Mouse (Mus musculus) embryonic facial prominence, embryonic 12.5 days (tissue): ENCODE measurements around the gene Def6. TPM values are rescaled to one million over a fixed set of nuclear protein-coding genes. Genes with fewer than 3 reads are reported as not detected.

Source experiments
- ATAC-seq: fragments of 200-750 bp; cut with Nextera tagmentation; 2 replicates; pipeline ENCODE4 v1.8.0; 2017; ENCODE audit not compliant: insufficient number of reproducible peaks, insufficient read depth, low FRiP score, low TSS enrichment
- H3K27ac ChIP-seq: fragments of 300-500 bp; sonication (generic); 2 replicates; pipeline ENCODE4 v1.5.1; 2016; ENCODE audit warnings: mild to moderate bottlenecking
- H3K27me3 ChIP-seq: fragments of 300-500 bp; sonication (generic); 2 replicates; pipeline ENCODE4 v1.6.1; 2016; ENCODE audit warnings: mild to moderate bottlenecking, moderate library complexity
- H3K36me3 ChIP-seq: fragments of 300-500 bp; sonication (generic); 2 replicates; pipeline ENCODE4 v1.6.1; 2016; ENCODE audit warnings: mild to moderate bottlenecking
- H3K4me1 ChIP-seq: fragments of 300-500 bp; sonication (generic); 2 replicates; pipeline ENCODE4 v1.6.1; 2016
- H3K4me2 ChIP-seq: fragments of 300-500 bp; sonication (generic); replicated peaks from 2 replicates; pipeline ENCODE4 v1.6.1; 2016; ENCODE audit warnings: mild to moderate bottlenecking, moderate library complexity
- H3K4me3 ChIP-seq: fragments of 300-500 bp; sonication (generic); 2 replicates; pipeline ENCODE4 v1.5.1; 2016; ENCODE audit warnings: mild to moderate bottlenecking
- H3K9ac ChIP-seq: fragments of 300-500 bp; sonication (generic); 2 replicates; pipeline ENCODE4 v1.6.1; 2016; ENCODE audit warnings: mild to moderate bottlenecking, moderate library complexity
- H3K9me3 ChIP-seq: fragments of 300-500 bp; sonication (generic); 2 replicates; pipeline ENCODE4 v1.6.1; 2016; ENCODE audit warnings: mild to moderate bottlenecking, moderate library complexity
- WGBS: fragments of 180-500 bp; shearing (Covaris S2); methylation state at CpG from one replicate; pipeline ENCODE4 v1.1.7; 2016; 5-methylcytosine and 5-hydroxymethylcytosine counted together
- polyA plus RNA-seq: library from polyadenylated mRNA; unstranded; fragments of >200 nt; fragmentation: Nextera tagmentation; extraction: Ambion mirVana; gene quantifications from 2 replicates; pipeline ENCODE4 v1.2.1, GENCODE M21; 2016

Def6 gene
- polyA plus RNA-seq, 1 experiment from 2014 or later = 9.2 TPM

- H3K4me3 ChIP-seq = no peak overlapping the region
- no peaks in the 10 kb centered on the region for H3K9me3 ChIP-seq
- H3K4me2 ChIP-seq = no peak overlapping the region
- no peak overlapping the region for H3K9ac ChIP-seq
- H3K27me3 ChIP-seq = no peaks in the 10 kb centered on the region
- whole genome bisulfite sequencing = 72% methylated on average over 7 of the region's 7 CpGs
- ATAC-seq = no peak
- H3K27ac ChIP-seq = peak overlapping the region; percentile 3; the same call in 1 of the 2 replicates
- H3K4me1 ChIP-seq = peaks cover 22% of the 10 kb centered on the region; the same call in 1 of the 2 replicates
- H3K36me3 ChIP-seq = peaks cover 19% of the 10 kb centered on the region
Observed at GRCm38 (mm10) chr17:28184971-28185638, 22.5 kb upstream of the Def6 start.

GRCm38 (mm10) chr17:28188313-28188712, 19.3 kb upstream of the Def6 start:
- WGBS = 88% methylated on average over 5 of the region's 5 CpGs
- no peak overlapping the region for H3K4me3 ChIP-seq
- no peak for ATAC-seq
- H3K9me3 ChIP-seq = no peaks in the 10 kb centered on the region
- no peak overlapping the region for H3K27ac ChIP-seq
- H3K4me2 ChIP-seq = no peak overlapping the region
- H3K27me3 ChIP-seq = no peaks in the 10 kb centered on the region
- H3K36me3 ChIP-seq = peaks cover 44% of the 10 kb centered on the region
- no peak overlapping the region for H3K9ac ChIP-seq
- H3K4me1 ChIP-seq = 0 out of 2 replicates have a peak, but pooled peaks cover 5% of the 10 kb centered on the region

- 74% methylated on average over 1 of the region's 1 CpGs for WGBS
- no peak overlapping the region for H3K27ac ChIP-seq
- H3K4me1 ChIP-seq = no peaks in the 10 kb centered on the region
- H3K9me3 ChIP-seq = no peaks in the 10 kb centered on the region
- no peak overlapping the region for H3K4me2 ChIP-seq
- ATAC-seq = no peak
- H3K9ac ChIP-seq = no peak overlapping the region
- peaks cover 67% of the 10 kb centered on the region for H3K36me3 ChIP-seq
- no peaks in the 10 kb centered on the region for H3K27me3 ChIP-seq
- no peak overlapping the region for H3K4me3 ChIP-seq
Observed at GRCm38 (mm10) chr17:28192754-28193153, 14.8 kb upstream of the Def6 start.

- Histone ChIP-seq H3K27me3 (no peaks in the 10 kb centered on the region), H3K4me1 (no peaks in the 10 kb centered on the region), H3K4me3 (no peak overlapping the region), H3K4me2 (no peak overlapping the region), H3K9me3 (no peaks in the 10 kb centered on the region), H3K9ac (no peak overlapping the region), H3K36me3 (peaks cover 71% of the 10 kb centered on the region), H3K27ac (no peak overlapping the region)
- no peak for ATAC-seq
- 87% methylated on average over 3 of the region's 3 CpGs for WGBS
Observed at GRCm38 (mm10) chr17:28193559-28193958, 14.0 kb upstream of the Def6 start.

- no peak for ATAC-seq
- Histone ChIP-seq H3K27me3 (no peaks in the 10 kb centered on the region), H3K4me3 (no peak overlapping the region), H3K4me2 (no peak overlapping the region), H3K27ac (no peak overlapping the region), H3K4me1 (no peaks in the 10 kb centered on the region), H3K36me3 (peaks cover 77% of the 10 kb centered on the region), H3K9me3 (no peaks in the 10 kb centered on the region), H3K9ac (no peak overlapping the region)
- WGBS = 96% methylated on average over 10 of the region's 10 CpGs
Observed at GRCm38 (mm10) chr17:28195033-28195432, 12.5 kb upstream of the Def6 start.

- Histone ChIP-seq H3K27ac (no peak overlapping the region), H3K9ac (no peak overlapping the region), H3K9me3 (no peaks in the 10 kb centered on the region), H3K36me3 (peaks cover 78% of the 10 kb centered on the region), H3K4me2 (no peak overlapping the region), H3K4me3 (no peak overlapping the region), H3K27me3 (no peaks in the 10 kb centered on the region), H3K4me1 (no peaks in the 10 kb centered on the region)
- no peak for ATAC-seq
- WGBS = 83% methylated on average over 18 of the region's 18 CpGs
Observed at GRCm38 (mm10) chr17:28197646-28198045, 9.9 kb upstream of the Def6 start.

- Histone ChIP-seq H3K4me3 (no peak overlapping the region), H3K36me3 (peaks cover 64% of the 10 kb centered on the region), H3K9me3 (no peaks in the 10 kb centered on the region), H3K27me3 (no peaks in the 10 kb centered on the region), H3K4me2 (no peak overlapping the region), H3K4me1 (peaks cover 4% of the 10 kb centered on the region), H3K9ac (no peak overlapping the region), H3K27ac (no peak overlapping the region)
- no peak for ATAC-seq
- WGBS = 75% methylated on average over 14 of the region's 14 CpGs
Observed at GRCm38 (mm10) chr17:28201982-28202381, 5.6 kb upstream of the Def6 start.

- Histone ChIP-seq H3K9ac (no peak overlapping the region), H3K36me3 (peaks cover 51% of the 10 kb centered on the region), H3K27me3 (no peaks in the 10 kb centered on the region), H3K9me3 (no peaks in the 10 kb centered on the region), H3K4me1 (peaks cover 18% of the 10 kb centered on the region), H3K4me2 (no peak overlapping the region), H3K27ac (no peak overlapping the region), H3K4me3 (no peak overlapping the region)
- ATAC-seq = no peak
- WGBS = 39% methylated on average over 14 of the region's 14 CpGs
Observed at GRCm38 (mm10) chr17:28204052-28204720, 3.4 kb upstream of the Def6 start.

GRCm38 (mm10) chr17:28205443-28205842, 2.1 kb upstream of the Def6 start:
- H3K4me3 ChIP-seq = no peak overlapping the region
- no peaks in the 10 kb centered on the region for H3K27me3 ChIP-seq
- H3K9me3 ChIP-seq = no peaks in the 10 kb centered on the region
- no peak overlapping the region for H3K27ac ChIP-seq
- H3K9ac ChIP-seq = no peak overlapping the region
- ATAC-seq = no peak
- no peak overlapping the region for H3K4me2 ChIP-seq
- 95% methylated on average over 8 of the region's 8 CpGs for WGBS
- H3K4me1 ChIP-seq = peaks cover 18% of the 10 kb centered on the region
- peaks cover 40% of the 10 kb centered on the region for H3K36me3 ChIP-seq

- Histone ChIP-seq H3K27me3 (no peaks in the 10 kb centered on the region), H3K9me3 (no peaks in the 10 kb centered on the region), H3K4me2 (peak overlapping the region; percentile 61; the same call in 1 of the 2 replicates), H3K36me3 (peaks cover 24% of the 10 kb centered on the region), H3K4me3 (no peak overlapping the region), H3K4me1 (peaks cover 18% of the 10 kb centered on the region), H3K27ac (peak overlapping the region; percentile 88), H3K9ac (peak overlapping the region; percentile 58; the same call in 1 of the 2 replicates)
- WGBS = 71% methylated on average over 8 of the region's 8 CpGs
- no peak for ATAC-seq
Observed at GRCm38 (mm10) chr17:28207092-28207491, 486 bp upstream of the Def6 start.

GRCm38 (mm10) chr17:28208314-28208612, 685 bp downstream of the Def6 start:
- H3K9ac ChIP-seq = peak overlapping the region; percentile 58
- H3K4me3 ChIP-seq = peak overlapping the region; percentile 31
- no peak for ATAC-seq
- WGBS = 68% methylated on average over 8 of the region's 8 CpGs
- no peaks in the 10 kb centered on the region for H3K27me3 ChIP-seq
- H3K27ac ChIP-seq = peak overlapping the region; percentile 88; the same call in 1 of the 2 replicates
- H3K9me3 ChIP-seq = no peaks in the 10 kb centered on the region
- peaks cover 13% of the 10 kb centered on the region for H3K36me3 ChIP-seq
- peak overlapping the region; percentile 61 for H3K4me2 ChIP-seq
- peaks cover 18% of the 10 kb centered on the region for H3K4me1 ChIP-seq

- no peak overlapping the region for H3K27ac ChIP-seq
- no peak overlapping the region for H3K9ac ChIP-seq
- no peaks in the 10 kb centered on the region for H3K9me3 ChIP-seq
- H3K4me1 ChIP-seq = peaks cover 18% of the 10 kb centered on the region
- 77% methylated on average over 4 of the region's 4 CpGs for WGBS
- no peak for ATAC-seq
- no peak overlapping the region for H3K4me2 ChIP-seq
- peaks cover 8% of the 10 kb centered on the region; the same call in 1 of the 2 replicates for H3K36me3 ChIP-seq
- H3K27me3 ChIP-seq = no peaks in the 10 kb centered on the region
- no peak overlapping the region for H3K4me3 ChIP-seq
Observed at GRCm38 (mm10) chr17:28209457-28210110, 2.0 kb downstream of the Def6 start.
